Mouse (Mus musculus) fibroblast of lung, adult 2 months (primary cell): ENCODE results near the gene Klf8.
A peak's percentile ranks its signal among the peaks of the same experiment; 100 is the strongest.
"Not testable (repeated sequence)": the region's sequence is repeated elsewhere in the genome, so short reads cannot be mapped to it uniquely, and the experiment has no call there.

Source experiments
- DNase-seq: peaks from one replicate; pipeline ENCODE4 v3.0.0-alpha.2; 2011; ENCODE audit warnings: low read depth

The Klf8 gene

DNA sequence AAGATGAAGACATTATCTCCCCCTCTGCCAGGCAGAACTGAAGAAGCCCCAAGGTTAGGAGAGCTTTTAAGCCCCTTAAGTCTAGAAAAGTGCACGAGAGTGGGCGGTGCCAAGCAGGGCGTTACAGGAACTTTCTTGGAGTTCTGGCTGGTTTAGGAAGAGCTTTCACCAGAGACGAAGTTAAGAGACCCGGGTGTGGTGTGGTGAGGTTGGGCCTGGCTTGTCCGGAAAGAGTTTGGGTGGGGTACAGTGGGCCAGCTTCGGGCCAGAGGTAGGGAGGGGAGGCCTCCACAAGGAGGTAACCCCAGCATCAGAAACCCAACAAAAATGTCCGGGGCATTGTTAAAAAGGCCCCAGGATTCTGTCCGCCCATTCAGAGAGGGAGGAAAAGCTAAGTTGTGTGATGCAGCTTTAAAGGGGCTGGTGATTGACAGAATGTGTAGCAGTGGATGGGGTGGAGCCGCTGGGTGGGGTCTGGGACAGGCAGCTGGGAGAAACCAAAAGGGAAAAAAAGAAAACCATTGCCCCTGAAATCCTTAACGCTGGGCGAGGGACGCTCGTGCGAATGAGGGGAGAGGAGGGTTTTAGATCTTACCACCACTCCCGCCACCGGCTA lies at the start of gene Klf8:
TSS of gene Klf8 (plus strand) at position 163 of the 616 bp plus-strand sequence.
- DNase-seq: no peak

DNA sequence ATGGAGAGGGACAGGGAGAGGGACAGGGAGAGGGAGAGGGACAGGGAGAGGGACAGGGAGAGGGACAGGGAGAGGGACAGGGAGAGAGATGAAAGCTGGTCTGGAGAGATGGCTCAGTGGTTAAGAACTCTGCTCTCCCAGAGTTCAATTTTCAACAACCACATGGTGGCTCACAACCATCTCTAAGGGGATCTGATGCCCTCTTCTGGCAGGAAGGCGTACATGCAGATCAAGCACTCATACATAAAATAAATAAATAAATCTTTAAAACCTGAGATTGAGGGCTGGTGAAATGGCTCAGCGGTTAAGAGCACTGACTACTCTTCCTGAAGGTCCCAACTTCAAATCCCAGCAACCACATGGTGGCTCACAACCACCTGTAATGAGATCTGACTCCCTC lies 38.1 kb upstream of the Klf8 start:
- not testable (repeated sequence) for DNase-seq

DNA sequence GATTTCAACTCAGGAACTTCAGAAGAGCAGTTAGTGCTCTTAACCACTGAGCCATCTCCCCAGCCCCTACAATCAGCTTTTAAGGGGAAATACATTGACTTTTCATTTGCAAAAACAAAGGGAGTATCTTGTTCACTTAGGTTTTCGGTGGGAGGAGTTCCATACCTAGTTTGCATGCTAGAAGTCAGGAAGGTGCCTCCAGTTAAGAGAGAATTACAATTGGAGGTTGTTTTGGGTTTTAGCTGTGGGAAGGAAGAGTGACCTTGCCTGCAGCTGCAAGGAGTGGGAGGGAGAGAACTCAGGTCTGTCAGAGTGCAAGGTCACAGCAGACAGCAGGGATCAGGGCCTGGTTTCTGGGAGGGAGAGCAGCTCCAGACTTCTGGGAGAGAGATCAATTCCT lies 26.2 kb upstream of the Klf8 start:
- DNase-seq: no peak

DNA sequence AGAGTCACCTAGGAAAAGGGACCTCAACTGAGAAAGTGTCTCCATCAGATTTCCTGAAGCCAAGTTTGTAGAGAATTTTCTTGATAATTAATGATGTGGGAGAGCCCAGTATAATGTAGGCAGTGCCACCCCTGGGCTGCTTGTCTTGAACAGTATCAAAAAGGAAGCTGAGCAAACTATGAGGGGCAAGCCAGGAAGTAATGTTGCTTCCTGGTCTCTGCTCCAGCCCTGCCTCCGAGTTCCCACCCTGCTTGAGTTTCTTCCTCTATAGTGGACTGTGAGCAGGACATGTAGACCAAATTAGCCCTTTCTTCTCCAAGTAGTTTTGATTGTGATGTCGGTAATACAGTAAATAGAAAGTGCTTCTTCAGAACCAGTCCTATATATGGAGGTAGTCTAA lies 6.0 kb upstream of the Klf8 start:
- DNase-seq: no peak

DNA sequence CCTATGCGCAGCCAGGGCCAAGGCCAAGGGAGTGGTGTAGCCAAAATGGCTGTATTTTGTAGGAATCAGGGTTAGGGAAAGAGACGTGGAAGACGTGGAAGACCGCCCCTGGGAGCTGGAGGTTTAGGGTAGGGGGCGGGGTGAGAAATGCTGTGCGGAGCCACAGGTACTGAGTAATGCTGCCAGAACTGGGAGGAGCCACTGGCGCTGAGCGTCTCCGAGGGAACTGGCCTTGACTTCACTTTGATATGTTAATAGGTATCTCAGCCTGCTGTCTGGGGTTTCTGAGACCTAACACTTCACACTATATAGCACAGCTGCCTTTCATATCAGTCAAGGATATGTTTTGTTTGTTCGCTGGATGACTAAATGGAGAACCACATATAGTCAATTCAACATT lies 4.0 kb upstream of the Klf8 start:
- no peak for DNase-seq

DNA sequence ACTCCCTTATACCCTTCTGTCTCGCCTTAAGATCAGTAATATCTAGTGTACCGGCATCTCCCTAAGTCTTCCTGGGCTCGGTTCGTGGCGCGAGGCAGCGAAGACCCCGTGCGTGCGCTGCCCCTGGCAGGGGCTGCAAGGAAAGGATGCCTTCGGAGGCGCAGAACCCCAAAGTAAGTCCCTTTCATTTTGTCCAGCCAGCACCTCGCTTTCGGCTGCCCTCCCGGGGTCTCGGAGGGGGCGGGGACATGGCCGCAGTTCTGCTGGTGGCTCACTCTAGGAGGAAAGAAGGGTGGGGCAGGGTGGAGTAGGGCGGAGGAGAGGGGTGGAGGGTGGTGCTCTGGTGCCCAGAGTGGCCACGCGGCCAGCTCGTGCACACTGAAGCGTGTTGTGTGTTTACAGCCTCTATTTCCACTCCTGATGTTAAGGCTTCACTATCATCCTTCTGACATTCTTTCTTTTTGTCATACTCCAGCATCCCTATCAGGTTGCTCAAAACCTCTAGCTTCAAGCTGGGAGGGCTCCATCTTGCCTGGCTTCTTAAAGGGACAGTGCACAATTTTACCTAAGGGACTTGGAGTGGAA lies 746 bp downstream of the Klf8 start:
- DNase-seq: no peak

DNA sequence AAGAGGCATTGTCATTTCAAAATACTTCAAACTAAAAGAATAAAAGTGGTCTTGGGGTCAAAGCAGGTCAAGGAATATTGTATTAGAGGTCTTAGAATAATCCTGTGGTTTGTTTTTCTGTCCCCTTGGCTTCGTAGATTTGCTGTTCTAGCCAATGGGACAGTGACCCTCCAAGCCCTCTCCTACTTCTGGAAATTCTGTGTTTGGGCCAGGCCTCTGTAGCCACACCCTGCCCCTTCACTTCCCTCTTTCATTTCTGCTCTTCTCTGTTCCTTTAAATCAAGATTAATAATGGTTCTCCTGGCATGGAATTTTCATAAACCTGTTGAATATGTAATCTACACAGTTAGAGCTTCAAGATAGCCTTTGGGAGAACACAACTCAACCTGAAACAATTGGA lies 17.0 kb downstream of the Klf8 start:
- DNase-seq: no peak

DNA sequence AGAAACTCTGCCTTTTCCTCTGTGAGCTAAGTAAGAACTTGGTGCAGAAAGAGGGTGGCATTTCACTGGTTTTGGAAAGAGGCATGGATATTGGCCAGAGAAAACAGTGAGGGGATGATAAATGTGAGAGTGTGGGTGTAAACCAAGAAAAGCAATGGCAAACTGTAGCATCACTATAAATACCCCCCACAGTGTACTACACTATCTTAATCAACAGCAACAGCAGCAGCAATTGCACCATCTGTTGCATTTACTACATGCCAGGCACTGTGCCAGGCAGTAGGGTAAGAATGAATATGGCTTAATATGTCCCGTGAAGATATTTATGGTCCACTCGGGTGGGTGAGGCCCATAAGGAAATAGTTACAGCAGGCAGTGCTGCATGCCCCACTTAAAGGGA lies 18.2 kb downstream of the Klf8 start:
- no peak for DNase-seq

DNA sequence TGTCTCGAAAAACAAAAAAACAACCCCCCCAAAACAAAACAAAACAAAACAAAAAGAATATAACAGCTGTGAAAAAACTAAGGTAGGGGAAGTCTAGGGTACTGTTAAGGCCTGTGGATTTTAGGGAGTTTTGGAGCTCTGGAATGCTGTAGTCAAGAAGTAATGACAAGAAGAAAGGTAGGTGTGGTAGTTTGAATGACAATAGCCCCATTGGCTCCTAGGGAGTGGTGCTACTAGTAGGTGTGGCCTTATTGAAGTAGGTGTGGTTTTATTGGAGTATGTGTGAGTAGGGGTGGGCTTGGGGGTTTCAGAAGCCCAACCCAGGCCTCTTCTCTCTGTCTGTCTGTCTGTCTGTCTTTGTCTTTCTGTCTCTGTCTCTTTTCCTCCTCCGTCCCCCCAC lies 44.9 kb downstream of the Klf8 start:
- no peak for DNase-seq

DNA sequence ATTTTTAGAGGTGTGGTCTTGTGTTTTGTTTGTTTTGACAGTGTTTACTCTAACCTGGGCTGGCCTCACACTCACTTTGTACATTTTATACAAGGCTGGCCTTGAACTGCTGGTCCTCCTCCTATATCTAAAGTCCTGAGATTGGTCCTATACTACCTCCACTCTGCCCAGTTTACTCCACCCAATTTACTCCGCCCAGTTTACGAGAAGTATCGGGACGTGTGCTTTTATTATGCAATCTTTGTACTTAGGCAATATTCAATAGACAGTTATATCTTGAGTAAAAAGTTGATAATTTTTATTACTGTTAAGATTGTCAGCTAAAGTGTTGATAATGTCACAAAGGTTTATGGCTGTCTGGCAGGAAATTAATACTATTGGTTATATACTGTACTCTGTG lies 74.1 kb downstream of the Klf8 start:
- no peak for DNase-seq

DNA sequence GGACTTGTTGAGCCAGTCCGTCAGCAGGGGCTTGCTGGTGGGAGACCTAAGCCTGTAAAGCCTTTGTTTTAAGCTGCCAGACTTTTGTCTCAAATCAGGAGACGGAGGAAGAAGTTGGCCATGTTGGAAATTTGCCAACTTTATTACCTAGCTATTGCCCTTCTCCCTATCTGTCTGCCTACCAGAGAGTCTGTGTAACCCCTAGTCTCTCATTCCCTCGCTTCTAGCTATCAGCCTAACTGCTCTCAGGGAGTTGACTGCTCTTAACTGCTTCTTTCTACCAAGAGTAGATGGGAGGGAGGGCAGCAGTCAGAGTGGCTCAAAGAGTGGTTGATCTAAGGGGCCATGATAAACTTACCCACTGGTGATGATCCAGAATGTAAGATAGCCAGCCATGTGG lies 85.8 kb downstream of the Klf8 start:
- no peak for DNase-seq

DNA sequence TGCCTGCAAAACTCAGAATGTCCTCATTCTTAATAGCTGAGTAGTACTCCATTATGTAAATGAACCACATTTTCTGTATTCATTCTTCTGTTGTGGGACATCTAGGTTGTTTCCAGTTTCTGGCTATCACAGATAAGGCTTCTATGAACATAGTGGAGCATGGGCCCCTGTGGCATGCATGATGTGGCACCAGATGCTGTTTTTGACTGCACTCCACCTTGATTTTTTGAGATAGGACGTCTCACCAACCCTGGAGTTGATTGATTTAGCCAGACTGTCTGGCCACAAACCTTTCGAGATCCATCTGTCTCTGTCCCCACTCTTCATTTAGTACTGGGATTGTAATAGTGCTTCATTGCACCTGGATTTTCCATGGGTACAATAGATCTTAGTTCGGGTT lies 96.9 kb downstream of the Klf8 start:
- DNase-seq: not testable (repeated sequence)

DNA sequence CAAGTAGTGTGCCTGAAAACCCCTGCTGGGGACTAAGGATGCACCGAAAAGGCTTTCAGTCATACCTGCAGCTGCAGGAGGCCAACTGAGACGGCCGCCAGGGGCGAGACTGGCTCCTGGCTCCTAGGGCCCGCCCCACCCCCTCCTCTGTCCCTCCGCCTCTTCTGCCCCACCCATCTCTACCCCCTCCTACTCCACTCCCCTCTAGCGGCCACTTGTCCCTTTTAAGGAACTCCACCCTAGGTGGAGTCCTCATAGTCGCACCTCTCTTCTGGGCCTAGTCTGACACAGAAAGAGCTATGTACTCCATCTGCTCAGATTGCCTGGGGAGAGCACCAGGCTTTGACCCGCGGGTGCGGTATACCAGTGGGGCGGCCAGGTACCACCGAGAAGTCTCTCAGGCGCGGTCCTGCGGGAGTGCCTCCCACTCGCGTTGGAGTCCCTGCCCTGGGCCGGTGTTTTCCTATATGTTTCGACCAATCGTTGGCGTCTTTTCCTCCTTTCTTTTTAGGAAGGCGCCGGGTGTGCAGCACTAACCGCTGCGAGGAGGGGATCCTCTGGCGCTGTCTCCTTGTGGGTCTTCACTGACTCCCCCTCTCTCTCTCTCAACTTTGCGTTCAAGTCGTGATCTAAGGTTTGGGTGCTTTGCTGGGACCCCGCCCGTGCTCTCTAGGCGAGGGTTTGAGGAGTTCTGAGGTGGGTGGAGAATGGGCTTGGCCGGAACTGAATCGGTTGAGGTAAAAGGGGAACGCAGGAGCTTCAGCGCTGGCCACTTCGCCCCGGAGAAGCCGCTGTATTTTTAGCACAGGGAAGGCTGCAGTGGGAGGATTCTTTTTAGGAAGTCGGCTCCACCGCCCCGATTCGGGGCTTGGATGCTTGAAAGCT lies 122.3 kb downstream of the Klf8 start:
- DNase-seq: no peak

DNA sequence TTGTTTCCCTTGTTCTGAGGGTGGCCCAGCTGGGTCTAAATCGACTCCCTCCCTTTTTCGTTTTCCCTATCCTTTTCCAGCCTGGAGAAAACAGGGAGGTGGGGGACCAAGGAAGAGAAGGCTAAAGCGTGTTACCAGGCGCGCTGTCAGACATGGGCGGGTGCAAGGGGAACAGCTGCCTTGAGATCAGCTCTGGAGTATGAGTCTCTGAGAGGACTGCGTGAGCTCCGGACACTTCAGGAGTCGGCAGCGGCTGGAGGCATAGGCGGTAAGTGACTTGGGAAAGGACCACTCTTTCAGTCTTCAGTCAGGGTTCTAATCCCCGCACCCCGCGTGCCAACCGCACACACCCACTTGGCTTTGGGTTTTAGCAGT lies 122.9 kb downstream of the Klf8 start:
- DNase-seq: no peak

DNA sequence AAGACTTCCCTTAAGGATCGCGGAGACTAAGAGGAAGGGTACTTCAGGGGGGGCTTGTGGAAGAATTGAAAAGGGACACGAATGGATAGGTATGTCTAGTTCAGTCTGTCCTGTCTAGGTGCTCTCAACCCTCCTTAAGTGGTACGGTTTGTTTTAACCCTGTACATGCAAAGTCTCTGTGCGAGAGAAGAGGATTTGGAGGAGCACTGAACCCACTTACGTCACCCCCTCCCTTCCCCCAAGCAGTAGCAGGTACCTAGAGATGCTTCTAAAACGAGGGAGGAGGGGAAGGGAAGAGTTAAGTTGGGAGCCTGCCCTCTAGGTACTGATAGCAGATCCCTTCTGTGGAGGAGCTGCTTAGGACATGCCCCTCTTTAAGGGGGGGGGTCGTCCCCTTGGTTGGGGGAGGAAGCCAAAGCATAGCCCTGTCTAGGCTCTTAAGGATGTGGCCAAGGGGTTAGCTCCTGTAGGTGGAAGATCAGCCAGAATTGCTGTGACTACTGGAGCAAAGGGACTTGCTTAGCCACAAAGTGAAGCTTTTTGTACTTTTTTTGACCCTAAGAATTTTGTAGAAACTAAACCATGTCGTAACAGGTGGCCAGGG lies 123.5 kb downstream of the Klf8 start:
- no peak for DNase-seq

DNA sequence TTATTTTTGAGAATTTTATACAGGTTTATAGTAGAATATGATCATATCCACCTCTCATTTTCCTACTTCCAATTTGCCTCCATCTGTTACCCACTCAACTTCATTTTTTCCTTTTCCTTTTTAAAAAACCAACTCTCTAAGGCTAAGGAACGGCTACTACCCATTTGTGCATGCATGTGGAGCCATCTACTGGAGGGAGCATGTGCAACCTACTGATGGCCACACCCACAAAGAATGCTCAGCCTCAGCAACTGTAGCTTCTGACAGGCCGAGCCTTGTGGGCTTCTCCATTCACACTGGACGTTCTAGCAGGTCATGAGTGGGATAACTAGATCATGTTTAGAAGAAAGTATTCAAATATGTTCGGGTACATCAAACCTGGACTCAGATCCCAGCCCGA lies 129.5 kb downstream of the Klf8 start:
- DNase-seq: no peak

DNA sequence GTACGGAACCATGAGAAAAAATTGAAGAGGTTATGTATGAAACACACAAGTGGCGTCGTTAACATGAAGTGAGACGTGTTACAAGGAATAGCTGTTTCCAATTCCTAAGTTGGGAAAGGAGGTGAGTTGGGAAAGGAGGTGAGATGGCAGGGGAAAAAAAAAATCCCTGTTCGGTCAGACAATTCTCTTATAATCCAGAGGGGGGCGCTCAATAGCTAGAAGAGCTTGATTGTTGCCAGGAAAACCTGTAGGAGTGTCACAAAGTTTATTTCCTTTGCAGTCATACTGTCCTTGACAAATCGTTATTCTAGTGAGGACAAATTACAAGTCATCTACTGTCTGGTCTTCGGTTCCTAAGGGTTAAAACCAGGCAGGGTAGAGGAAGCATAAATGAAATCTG lies 132.5 kb downstream of the Klf8 start:
- no peak for DNase-seq

DNA sequence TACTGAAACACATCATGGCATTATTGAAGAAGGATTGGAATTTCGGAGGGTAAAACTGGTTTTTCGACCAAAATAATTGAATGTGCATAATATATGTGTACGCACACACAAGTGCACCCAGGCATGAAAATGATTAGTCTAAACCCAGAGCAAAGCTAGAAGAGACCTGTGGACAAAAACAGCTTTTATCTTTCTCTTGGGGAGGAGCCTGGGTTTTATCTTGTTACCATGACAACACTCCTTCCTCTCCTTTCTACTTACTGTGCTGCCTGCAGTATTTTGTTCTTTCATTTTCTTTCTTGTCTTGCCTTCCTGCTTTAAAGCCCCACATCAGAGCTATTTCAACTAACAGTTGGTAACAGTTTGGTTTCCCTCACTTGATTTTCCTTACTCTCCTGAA lies 137.8 kb downstream of the Klf8 start:
- no peak for DNase-seq

DNA sequence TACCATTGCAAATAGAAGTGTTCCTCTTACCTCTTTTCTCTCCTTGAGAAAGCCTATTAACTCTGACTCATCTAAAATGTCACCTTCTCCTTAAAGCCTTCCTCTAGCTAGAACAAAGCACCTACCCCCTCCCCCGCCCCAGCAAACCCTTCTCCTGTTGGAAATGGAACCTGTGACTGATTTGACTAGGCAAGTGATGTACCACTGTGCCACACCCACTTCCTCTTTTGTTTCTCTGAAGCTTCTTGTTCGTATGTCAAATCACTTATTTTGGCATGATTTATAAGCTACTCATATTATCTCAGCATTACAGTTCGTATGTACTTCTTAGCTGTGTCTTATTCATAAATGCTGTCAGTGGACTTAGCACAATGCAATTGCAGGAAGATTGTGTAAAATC lies 144.5 kb downstream of the Klf8 start:
- no peak for DNase-seq

DNA sequence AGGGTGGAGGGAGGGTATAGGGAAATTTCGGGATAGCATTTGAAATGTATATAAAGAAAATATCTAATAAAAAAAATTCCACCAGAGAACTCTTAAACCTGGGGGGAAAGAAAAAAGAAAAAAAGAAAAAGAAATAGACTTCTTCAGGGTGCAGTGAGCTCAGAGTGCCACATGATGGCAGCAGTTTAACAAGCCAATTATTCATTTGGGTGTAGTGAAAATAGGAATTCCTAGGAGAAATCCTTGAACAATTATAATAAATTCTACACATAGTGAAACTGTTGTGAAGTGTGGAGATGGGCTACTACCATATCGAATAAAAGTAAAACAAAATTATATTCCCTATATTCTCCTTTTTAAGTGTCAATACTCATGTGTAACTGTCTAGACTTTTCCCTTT lies 152.0 kb downstream of the Klf8 start:
- no peak for DNase-seq

DNA sequence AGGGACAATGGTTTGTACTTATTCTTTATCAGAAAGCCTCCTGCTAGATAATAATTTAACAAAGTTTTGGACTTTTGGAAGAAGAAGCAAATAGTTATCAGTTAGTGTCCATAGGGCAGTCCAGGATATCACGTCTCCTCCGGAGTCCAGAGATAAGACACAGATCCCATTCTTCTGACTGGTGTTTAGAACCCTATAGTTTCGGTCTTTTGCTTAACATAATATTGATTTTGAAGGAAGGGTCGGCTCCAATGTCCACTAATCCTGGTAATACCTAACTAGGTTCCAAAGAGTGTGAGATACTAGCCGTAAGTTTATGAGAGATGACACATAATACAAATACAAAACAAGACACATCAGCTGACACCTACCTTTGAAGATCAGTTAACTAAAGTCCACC lies 179.8 kb downstream of the Klf8 start:
- no peak for DNase-seq

DNA sequence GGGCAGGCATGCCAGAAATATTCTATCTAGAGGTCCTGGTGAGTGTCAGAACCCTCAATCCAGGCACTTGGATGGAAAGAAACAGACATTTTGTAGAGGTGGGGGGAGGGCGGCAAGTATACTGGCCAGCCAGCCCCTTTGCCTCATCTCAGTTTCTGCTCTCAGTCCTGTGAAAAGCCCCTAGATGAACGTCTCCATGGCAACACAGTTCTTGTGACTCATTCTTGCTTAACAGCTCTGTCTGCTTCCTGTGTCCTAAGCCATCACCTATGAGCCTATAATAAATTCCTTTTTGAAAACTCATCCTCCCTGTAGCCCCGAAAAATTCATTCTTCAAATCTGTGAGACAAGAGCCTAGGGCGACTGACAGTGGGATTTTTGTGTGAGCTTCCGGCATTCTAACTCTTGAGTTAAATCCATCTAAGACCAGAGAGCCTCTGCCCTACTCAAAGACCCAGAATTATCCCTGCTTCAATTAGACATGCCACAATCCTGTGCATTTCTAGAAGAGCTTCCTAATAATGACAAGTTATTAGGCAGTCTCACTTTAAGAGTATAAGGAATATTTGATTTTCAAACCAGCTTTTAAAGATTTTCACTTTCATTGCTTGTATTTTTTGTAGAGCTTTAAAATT lies 196.5 kb downstream of the Klf8 start:
- DNase-seq: peak; percentile 12

DNA sequence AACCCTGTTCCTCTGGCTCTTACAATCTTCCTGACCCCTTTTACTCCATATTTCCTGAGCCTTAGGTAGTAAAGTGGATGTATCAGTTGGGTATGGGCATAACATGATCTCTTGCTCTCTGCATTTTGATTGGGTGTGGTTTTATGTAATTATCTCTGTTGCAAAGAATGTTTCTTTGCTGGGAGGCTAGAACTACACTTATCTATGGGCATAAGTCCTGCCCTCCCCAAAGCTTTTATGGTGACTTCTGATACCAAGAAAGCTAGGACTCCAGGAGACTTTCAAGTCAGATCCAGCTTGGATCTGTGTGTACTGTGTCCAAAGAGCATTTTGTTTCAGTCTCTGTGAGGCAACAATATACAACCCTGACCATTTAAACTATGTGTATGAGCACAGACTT lies 202.3 kb downstream of the Klf8 start:
- no peak for DNase-seq
